Mouse (Mus musculus) lung, postnatal 0 days (tissue): ENCODE results near the gene Bves.

Experiments used
- CTCF ChIP-seq: IDR thresholded peaks from 2 replicates; pipeline ENCODE4 v1.5.1; 2016; ENCODE audit warnings: antibody characterized with exemption, mild to moderate bottlenecking
- EP300 ChIP-seq: IDR thresholded peaks from 2 replicates; pipeline ENCODE4 v1.6.1; 2016; ENCODE audit warnings: antibody characterized with exemption, mild to moderate bottlenecking, control low read depth

DNA sequence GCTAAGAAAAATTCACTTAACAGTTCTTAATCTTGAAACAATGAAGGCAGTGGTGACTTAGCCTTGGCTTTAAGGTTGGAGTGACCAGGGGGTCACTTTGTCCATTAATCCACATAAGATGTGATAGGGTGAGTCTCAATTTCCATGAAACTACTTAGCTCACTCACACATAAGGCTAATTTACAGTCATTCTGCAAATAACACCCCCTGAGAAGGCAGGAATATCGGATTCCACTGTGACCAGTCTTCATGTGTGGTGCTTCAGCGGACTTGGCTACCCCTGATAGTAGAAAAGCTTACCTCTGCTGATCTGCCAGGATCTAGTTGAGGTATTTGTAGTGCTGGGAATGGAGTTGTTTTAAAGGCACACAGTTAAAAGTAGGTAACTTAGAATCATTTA lies 35.0 kb downstream of the Bves start:
- no peak for TF ChIP-seq CTCF
- no peak for TF ChIP-seq EP300
